Mouse (Mus musculus): ENCODE measurements around the gene Dner.
"Not testable (repeated sequence)": the region's sequence is repeated elsewhere in the genome, so short reads cannot be mapped to it uniquely, and the experiment has no call there.

The Dner gene

GRCm38 (mm10) chr1:84395928-84396327, 300.1 kb downstream of the Dner start:
- DNase-seq (ENCODE audit: low spot score), result no peak

- DNase-seq (ENCODE audit: low spot score), result no peak
Observed at GRCm38 (mm10) chr1:84390961-84391360, 305.1 kb downstream of the Dner start.

- DNase-seq (ENCODE audit: low spot score), result peak; percentile 7
Observed at GRCm38 (mm10) chr1:84387616-84388015, 308.4 kb downstream of the Dner start.

GRCm38 (mm10) chr1:84386481-84387146, 309.4 kb downstream of the Dner start:
- no peak for DNase-seq (ENCODE audit: low spot score)

GRCm38 (mm10) chr1:84382709-84383108, 313.3 kb downstream of the Dner start:
- no peak for DNase-seq (ENCODE audit: low spot score)

- DNase-seq (ENCODE audit: low spot score), result no peak
Observed at GRCm38 (mm10) chr1:84382064-84382463, 314.0 kb downstream of the Dner start.

GRCm38 (mm10) chr1:84380895-84381294, 315.1 kb downstream of the Dner start:
- DNase-seq (ENCODE audit: low spot score), result no peak

GRCm38 (mm10) chr1:84367733-84368132, 328.3 kb downstream of the Dner start:
- DNase-seq (ENCODE audit: low spot score), result no peak

- DNase-seq (ENCODE audit: low spot score), result no peak
Observed at GRCm38 (mm10) chr1:84366553-84366952, 329.5 kb downstream of the Dner start.

GRCm38 (mm10) chr1:84363967-84364366, 332.1 kb downstream of the Dner start, which contains the start of gene Pid1:
Gene Pid1, minus strand, starts transcription at chr1:84364180.
- no peak for DNase-seq (ENCODE audit: low spot score)

GRCm38 (mm10) chr1:84362709-84363617, 333.1 kb downstream of the Dner start:
- no peak for DNase-seq (ENCODE audit: low spot score)

GRCm38 (mm10) chr1:84362209-84362608, 333.8 kb downstream of the Dner start:
- no peak for DNase-seq (ENCODE audit: low spot score)

GRCm38 (mm10) chr1:84361389-84361788, 334.6 kb downstream of the Dner start:
- no peak for DNase-seq (ENCODE audit: low spot score)

- DNase-seq (ENCODE audit: low spot score), result no peak
Observed at GRCm38 (mm10) chr1:84359611-84360500, 336.2 kb downstream of the Dner start.

- DNase-seq (ENCODE audit: low spot score), result no peak
Observed at GRCm38 (mm10) chr1:84357216-84357615, 338.8 kb downstream of the Dner start.

- no peak for DNase-seq (ENCODE audit: low spot score)
Observed at GRCm38 (mm10) chr1:84350262-84350661, 345.8 kb downstream of the Dner start.

GRCm38 (mm10) chr1:84347796-84348476, 348.1 kb downstream of the Dner start:
- no peak for DNase-seq (ENCODE audit: low spot score)

- not testable (repeated sequence) for DNase-seq (ENCODE audit: low spot score)
Observed at GRCm38 (mm10) chr1:84332797-84333196, 363.2 kb downstream of the Dner start.

- not testable (repeated sequence) for DNase-seq (ENCODE audit: low spot score)
Observed at GRCm38 (mm10) chr1:84331861-84332260, 364.2 kb downstream of the Dner start.

- DNase-seq (ENCODE audit: low spot score), result no peak
Observed at GRCm38 (mm10) chr1:84325309-84325708, 370.7 kb downstream of the Dner start.

GRCm38 (mm10) chr1:84321327-84321726, 374.7 kb downstream of the Dner start:
- no peak for DNase-seq (ENCODE audit: low spot score)

Measured in retina, embryonic 14.5 days (tissue).